Mouse (Mus musculus): Measurements from ENCODE around the gene Olfr371. TPM values are rescaled to one million over a fixed set of nuclear protein-coding genes. Genes with fewer than 3 reads are reported as not detected.

Gene Olfr371
- polyA plus RNA-seq (2015; fragmentation: Illumina TruSeq; extraction: RNeasy Lipid Tissue Mini Kit (QIAGEN cat#74804); ENCODE audit: insufficient read depth, low replicate concordance): not detected

DNA sequence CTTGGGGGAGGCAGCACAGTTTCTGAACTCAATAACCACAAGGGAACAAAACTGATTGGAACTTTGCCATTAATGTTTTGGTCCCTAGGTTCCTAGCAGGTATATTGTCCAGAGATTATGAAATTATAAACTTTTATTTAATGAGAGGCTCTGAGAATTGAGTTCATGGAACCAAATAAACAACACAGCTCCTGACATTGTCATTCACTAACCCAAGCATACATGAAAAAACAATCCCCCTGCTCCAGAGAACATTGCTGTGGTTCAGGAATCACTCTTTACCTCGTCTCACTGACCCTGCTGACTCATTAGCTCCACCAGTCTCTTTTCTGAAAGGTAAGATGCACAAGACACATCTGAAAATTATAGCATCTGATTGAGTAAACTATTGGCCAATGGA, at the start of gene Olfr371:
Gene Olfr371 (plus strand): TSS at position 301 of the 400 bp plus-strand sequence.

Other genes with a start within 250 kb of the Olfr371 start
- gene Junb, start 247.3 kb upstream of the Olfr371 start, polyA plus RNA-seq (2015; fragmentation: Illumina TruSeq; extraction: RNeasy Lipid Tissue Mini Kit (QIAGEN cat#74804); ENCODE audit: insufficient read depth, low replicate concordance): 1.5 TPM
- gene Hook2, start 235.4 kb upstream of the Olfr371 start, polyA plus RNA-seq (2015; fragmentation: Illumina TruSeq; extraction: RNeasy Lipid Tissue Mini Kit (QIAGEN cat#74804); ENCODE audit: insufficient read depth, low replicate concordance): 4.6 TPM
- not detected for gene Best2, start 211.5 kb upstream of the Olfr371 start, polyA plus RNA-seq (2015; fragmentation: Illumina TruSeq; extraction: RNeasy Lipid Tissue Mini Kit (QIAGEN cat#74804); ENCODE audit: insufficient read depth, low replicate concordance)
- gene Asna1, start 200.7 kb upstream of the Olfr371 start, polyA plus RNA-seq (2015; fragmentation: Illumina TruSeq; extraction: RNeasy Lipid Tissue Mini Kit (QIAGEN cat#74804); ENCODE audit: insufficient read depth, low replicate concordance): 29.7 TPM
- 112 TPM for gene Trir, start 199.2 kb upstream of the Olfr371 start, polyA plus RNA-seq (2015; fragmentation: Illumina TruSeq; extraction: RNeasy Lipid Tissue Mini Kit (QIAGEN cat#74804); ENCODE audit: insufficient read depth, low replicate concordance)
- gene Tnpo2, start 189.1 kb upstream of the Olfr371 start, polyA plus RNA-seq (2015; fragmentation: Illumina TruSeq; extraction: RNeasy Lipid Tissue Mini Kit (QIAGEN cat#74804); ENCODE audit: insufficient read depth, low replicate concordance): 35.3 TPM
- gene Fbxw9, start 165.9 kb upstream of the Olfr371 start, polyA plus RNA-seq (2015; fragmentation: Illumina TruSeq; extraction: RNeasy Lipid Tissue Mini Kit (QIAGEN cat#74804); ENCODE audit: insufficient read depth, low replicate concordance): 3.0 TPM
- not detected for gene Gm5741, start 158.0 kb upstream of the Olfr371 start, polyA plus RNA-seq (2015; fragmentation: Illumina TruSeq; extraction: RNeasy Lipid Tissue Mini Kit (QIAGEN cat#74804); ENCODE audit: insufficient read depth, low replicate concordance)
- gene Dhps, start 154.2 kb upstream of the Olfr371 start, polyA plus RNA-seq (2015; fragmentation: Illumina TruSeq; extraction: RNeasy Lipid Tissue Mini Kit (QIAGEN cat#74804); ENCODE audit: insufficient read depth, low replicate concordance): 52.7 TPM
- gene Wdr83os, start 145.2 kb upstream of the Olfr371 start, polyA plus RNA-seq (2015; fragmentation: Illumina TruSeq; extraction: RNeasy Lipid Tissue Mini Kit (QIAGEN cat#74804); ENCODE audit: insufficient read depth, low replicate concordance): 54.9 TPM
- 12.5 TPM for gene Wdr83, start 144.7 kb upstream of the Olfr371 start, polyA plus RNA-seq (2015; fragmentation: Illumina TruSeq; extraction: RNeasy Lipid Tissue Mini Kit (QIAGEN cat#74804); ENCODE audit: insufficient read depth, low replicate concordance)
- gene Man2b1, start 142.7 kb upstream of the Olfr371 start, polyA plus RNA-seq (2015; fragmentation: Illumina TruSeq; extraction: RNeasy Lipid Tissue Mini Kit (QIAGEN cat#74804); ENCODE audit: insufficient read depth, low replicate concordance): 132 TPM
- gene Zfp791, start 102.9 kb upstream of the Olfr371 start, polyA plus RNA-seq (2015; fragmentation: Illumina TruSeq; extraction: RNeasy Lipid Tissue Mini Kit (QIAGEN cat#74804); ENCODE audit: insufficient read depth, low replicate concordance): 0.81 TPM
- gene Cks1brt, start 74.1 kb upstream of the Olfr371 start, polyA plus RNA-seq (2015; fragmentation: Illumina TruSeq; extraction: RNeasy Lipid Tissue Mini Kit (QIAGEN cat#74804); ENCODE audit: insufficient read depth, low replicate concordance): not detected
- 47.6 TPM for gene Orc6, start 73.6 kb downstream of the Olfr371 start, polyA plus RNA-seq (2015; fragmentation: Illumina TruSeq; extraction: RNeasy Lipid Tissue Mini Kit (QIAGEN cat#74804); ENCODE audit: insufficient read depth, low replicate concordance)
- 108 TPM for gene Vps35, start 73.8 kb downstream of the Olfr371 start, polyA plus RNA-seq (2015; fragmentation: Illumina TruSeq; extraction: RNeasy Lipid Tissue Mini Kit (QIAGEN cat#74804); ENCODE audit: insufficient read depth, low replicate concordance)
- gene Mylk3, start 160.4 kb downstream of the Olfr371 start, polyA plus RNA-seq (2015; fragmentation: Illumina TruSeq; extraction: RNeasy Lipid Tissue Mini Kit (QIAGEN cat#74804); ENCODE audit: insufficient read depth, low replicate concordance): 15.2 TPM
- gene 4921524J17Rik, start 206.8 kb downstream of the Olfr371 start, polyA plus RNA-seq (2015; fragmentation: Illumina TruSeq; extraction: RNeasy Lipid Tissue Mini Kit (QIAGEN cat#74804); ENCODE audit: insufficient read depth, low replicate concordance): 20.0 TPM